In the genomic region with DNA sequence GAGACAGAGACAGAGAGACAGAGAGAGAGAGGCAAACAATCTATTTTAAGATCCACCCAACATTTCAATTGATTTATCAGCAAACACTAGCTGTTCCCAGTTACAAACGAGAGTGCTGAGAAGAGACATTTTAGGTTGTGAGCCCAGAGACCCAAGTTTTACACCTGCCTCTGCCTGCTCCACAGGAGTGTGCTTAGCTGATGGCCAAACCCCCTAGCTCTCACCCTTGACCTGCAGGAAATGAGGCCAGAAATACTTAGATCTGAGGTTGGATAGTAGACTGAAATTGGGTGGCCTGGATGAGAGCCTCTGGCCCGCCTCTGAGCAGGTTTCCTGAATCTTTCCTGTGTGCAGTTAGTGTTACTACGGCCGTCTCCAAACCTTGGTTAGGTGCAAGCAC, we compare ENCODE assay signal across 30 mouse cellular contexts. TPM values are rescaled to one million over a fixed set of nuclear protein-coding genes. Genes with fewer than 3 reads are reported as not detected.
"Had no signal": no experiment of that assay in that cellular context is flagged by ENCODE, and none has a peak within 500 bp of the region (broad histone marks: within the 10 kb centered on the region; RNA-seq: fewer than 3 reads in every experiment).

No protein-coding gene starts in this region.

- ATAC-seq: hindbrain, embryonic 16.5 days; hindbrain, postnatal 0 days; inflammation-experienced regulatory T-cells, adult 6 months; intestine, embryonic 15.5 days; intestine, embryonic 16.5 days; intestine, postnatal 0 days had no signal

- H3K4me2 ChIP-seq: heart, embryonic 11.5 days; heart, embryonic 13.5 days; heart, embryonic 15.5 days; hindbrain, embryonic 12.5 days; hindbrain, embryonic 13.5 days; hindbrain, embryonic 14.5 days; hindbrain, embryonic 15.5 days; intestine, embryonic 15.5 days; kidney, embryonic 15.5 days had no signal

- H3K27me3 ChIP-seq: heart, embryonic 13.5 days; heart, embryonic 15.5 days; hindbrain, embryonic 12.5 days; hindbrain, embryonic 13.5 days; hindbrain, embryonic 15.5 days; intestine, embryonic 15.5 days; kidney, embryonic 15.5 days had no signal

- DNase-seq: heart, adult 2 months; heart, postnatal 10 days; heart, postnatal 14 days; heart, postnatal 36 days; heart, postnatal 4 days; kidney, adult 11 months; kidney, adult 18-20 months; kidney, postnatal 10 days; kidney, postnatal 14 days; kidney, postnatal 4 days; layer of hippocampus, adult 9-11 months; layer of hippocampus, postnatal 36 days had no signal

- H3K9me3 ChIP-seq: heart, embryonic 13.5 days; heart, embryonic 15.5 days; hindbrain, embryonic 10.5 days; hindbrain, embryonic 12.5 days; hindbrain, embryonic 13.5 days; hindbrain, embryonic 15.5 days; intestine, embryonic 15.5 days; kidney, embryonic 15.5 days had no signal

- H3K4me1 ChIP-seq: heart, embryonic 13.5 days; hindbrain, embryonic 12.5 days; hindbrain, embryonic 13.5 days; hindbrain, embryonic 15.5 days; intestine, embryonic 15.5 days had no signal

- H3K4me3 ChIP-seq: heart, adult 2 months; heart, embryonic 13.5 days; heart, embryonic 15.5 days; hindbrain, embryonic 10.5 days; hindbrain, embryonic 12.5 days; hindbrain, embryonic 13.5 days; hindbrain, embryonic 15.5 days; intestine, embryonic 15.5 days; kidney, embryonic 15.5 days; layer of hippocampus, adult 2 months had no signal

- H3K9ac ChIP-seq: heart, embryonic 13.5 days; heart, embryonic 15.5 days; hindbrain, embryonic 12.5 days; hindbrain, embryonic 13.5 days; hindbrain, embryonic 14.5 days; hindbrain, embryonic 15.5 days; intestine, embryonic 15.5 days; kidney, embryonic 15.5 days had no signal

- H3K27ac ChIP-seq: heart, adult 2 months; heart, embryonic 13.5 days; heart, embryonic 15.5 days; hindbrain, embryonic 10.5 days; hindbrain, embryonic 12.5 days; hindbrain, embryonic 13.5 days; hindbrain, embryonic 14.5 days; hindbrain, embryonic 15.5 days; hindbrain, postnatal 0 days; intestine, embryonic 15.5 days; kidney, embryonic 15.5 days; kidney, postnatal 0 days; layer of hippocampus, adult 2 months had no signal

RNA-seq across cellular contexts. Expression of a gene that starts 15.8 kb away (rescaled TPM):
- polyA plus RNA-seq: inflammation-experienced regulatory T-cells, adult 6 months had no signal

RNA-seq across cellular contexts. Expression of a gene that starts 35.9 kb away (rescaled TPM):
- total RNA-seq: hematopoietic stem cell, adult 5-6 weeks had no signal
